Mouse (Mus musculus) megakaryocyte-erythroid progenitor cell, adult 5 weeks (primary cell): Measurements from ENCODE around the gene Ubfd1. TPM values are rescaled to one million over a fixed set of nuclear protein-coding genes. Genes with fewer than 3 reads are reported as not detected.

Experiments
- polyA plus RNA-seq: library from polyadenylated mRNA; stranded (reverse); fragments of >175 nt; gene quantifications from 2 replicates; pipeline ENCODE4 v1.2.3, GENCODE M21; 2012

The Ubfd1 gene
- polyA plus RNA-seq = 17.6 and 25.3 TPM in 2 replicates

GRCm38 (mm10) chr7:122066945-122067516, at the start of gene Ubfd1, which contains the start of gene Ears2:
TSS of gene Ubfd1 (plus strand) at chr7:122067175.
TSS of gene Ears2 (minus strand) at chr7:122067263.

GRCm38 (mm10) chr7:122020667-122021354, 46.2 kb upstream of the Ubfd1 start, which contains the start of gene Gga2:
TSS of gene Gga2 (minus strand) at chr7:122021222.

GRCm38 (mm10) chr7:122101747-122102244, 34.8 kb downstream of the Ubfd1 start, which contains the start of gene Ndufab1:
TSS of gene Ndufab1 (minus strand) at chr7:122101886.

Other genes starting within 250 kb of the Ubfd1 start
- gene Scnn1b, start 202.1 kb upstream of the Ubfd1 start, polyA plus RNA-seq = not detected in 2 replicates
- 7.0 and 7.8 TPM in 2 replicates for gene Cog7, start 85.5 kb upstream of the Ubfd1 start, polyA plus RNA-seq
- gene Gga2, start 46.0 kb upstream of the Ubfd1 start, polyA plus RNA-seq = 53.6 and 60.6 TPM in 2 replicates
- gene Ears2, start 88 bp downstream of the Ubfd1 start, polyA plus RNA-seq = 10.0 and 11.0 TPM in 2 replicates
- gene Ndufab1, start 34.7 kb downstream of the Ubfd1 start, polyA plus RNA-seq = 656 and 702 TPM in 2 replicates
- 2.2 and 2.7 TPM in 2 replicates for gene Palb2, start 65.8 kb downstream of the Ubfd1 start, polyA plus RNA-seq
- 4.9 and 6.9 TPM in 2 replicates for gene Dctn5, start 65.9 kb downstream of the Ubfd1 start, polyA plus RNA-seq
- 46.1 and 77.7 TPM in 2 replicates for gene Plk1, start 92.3 kb downstream of the Ubfd1 start, polyA plus RNA-seq
- gene Ern2, start 119.0 kb downstream of the Ubfd1 start, polyA plus RNA-seq = 0.10 TPM in 1 of 2 replicates, not detected in the other
- gene Chp2, start 152.3 kb downstream of the Ubfd1 start, polyA plus RNA-seq = not detected in 2 replicates
- 3.2 and 3.7 TPM in 2 replicates for gene Prkcb, start 221.6 kb downstream of the Ubfd1 start, polyA plus RNA-seq